Mouse (Mus musculus) c-Kit-positive CD71-positive TER-119-negative erythroid progenitor cells, embryonic 14.5 days (primary cell): ENCODE results near the gene Slco3a1.

ENCODE experiments used
- DNase-seq: peaks from one replicate; pipeline ENCODE4 v3.0.0-alpha.2; 2013; ENCODE audit warnings: low read depth

The Slco3a1 gene

DNA sequence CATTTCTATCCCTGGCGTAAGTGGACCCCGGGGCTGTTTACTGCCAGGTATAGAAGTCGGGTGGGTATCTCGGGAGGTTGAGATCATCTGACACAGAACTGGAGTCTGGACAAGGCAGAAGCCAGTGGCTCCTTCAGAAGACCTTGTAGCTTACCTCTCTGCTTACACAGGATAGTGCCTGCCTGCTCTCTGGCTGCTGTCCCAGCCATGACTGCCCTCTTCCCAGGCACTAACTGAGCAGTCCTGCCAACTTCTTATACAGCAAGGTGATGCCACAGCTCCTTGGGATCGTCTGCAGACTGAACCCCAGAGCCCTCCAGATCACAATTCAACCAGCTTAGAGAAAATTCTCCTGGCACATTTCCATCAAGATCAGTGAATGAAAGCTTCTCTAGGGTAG is 26.4 kb downstream of the Slco3a1 start:
- DNase-seq = no peak

DNA sequence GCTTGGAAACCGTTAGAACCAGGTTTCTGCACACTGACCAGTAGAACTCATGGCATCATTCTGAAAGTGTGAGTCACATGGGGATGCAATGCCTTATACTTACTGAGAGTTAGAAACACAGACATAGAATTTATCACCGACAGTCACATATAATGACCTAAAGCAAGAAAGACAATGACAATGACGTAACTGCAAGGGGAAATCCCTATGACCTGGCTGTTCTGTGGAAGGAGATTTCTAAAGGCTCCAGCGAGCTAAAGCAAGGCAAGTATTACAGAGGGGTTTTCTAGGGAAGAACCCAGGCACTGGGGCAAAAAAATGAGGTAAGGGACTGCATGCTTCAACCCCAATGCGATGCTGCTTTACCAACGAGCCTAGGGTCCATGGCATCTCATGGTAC is 26.9 kb downstream of the Slco3a1 start:
- DNase-seq = no peak

DNA sequence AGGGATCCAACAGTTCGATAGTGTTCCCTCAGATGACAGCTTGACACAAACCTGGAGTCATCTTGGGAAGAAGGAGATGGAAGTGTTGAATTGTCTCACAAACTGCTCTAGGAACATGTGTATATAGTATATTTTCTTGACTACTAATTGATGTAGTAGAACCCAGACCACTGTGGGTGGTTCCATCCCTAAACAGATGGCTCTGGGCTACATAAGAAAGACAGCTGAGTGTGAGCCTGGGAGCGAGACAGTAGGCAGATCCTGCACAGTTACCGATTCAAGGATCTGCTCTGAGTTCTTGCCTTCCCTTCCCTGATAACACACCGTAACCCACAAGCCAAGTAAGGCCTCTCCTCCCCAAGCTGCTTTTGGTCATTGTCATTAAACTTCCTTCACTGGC is 28.6 kb downstream of the Slco3a1 start:
- no peak for DNase-seq

DNA sequence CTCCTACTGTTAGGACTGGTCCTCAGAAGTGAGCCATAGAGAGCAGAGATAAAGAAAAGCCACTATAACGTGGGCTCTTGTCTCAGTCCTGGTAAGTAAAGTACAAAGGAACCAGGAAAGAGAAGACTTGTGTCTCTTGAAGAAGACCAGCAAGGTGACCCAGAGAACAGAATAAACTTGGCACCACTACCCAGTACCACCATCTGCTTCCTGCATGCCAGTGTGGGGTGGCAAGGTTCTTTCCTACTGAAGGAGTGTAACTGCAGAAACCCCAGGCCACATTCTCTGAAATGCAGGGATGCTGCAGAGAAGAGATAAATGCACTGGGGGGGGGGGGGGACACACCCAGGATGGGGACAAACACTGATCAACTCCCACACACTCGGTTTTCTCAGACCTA is 29.0 kb downstream of the Slco3a1 start:
- DNase-seq = no peak

DNA sequence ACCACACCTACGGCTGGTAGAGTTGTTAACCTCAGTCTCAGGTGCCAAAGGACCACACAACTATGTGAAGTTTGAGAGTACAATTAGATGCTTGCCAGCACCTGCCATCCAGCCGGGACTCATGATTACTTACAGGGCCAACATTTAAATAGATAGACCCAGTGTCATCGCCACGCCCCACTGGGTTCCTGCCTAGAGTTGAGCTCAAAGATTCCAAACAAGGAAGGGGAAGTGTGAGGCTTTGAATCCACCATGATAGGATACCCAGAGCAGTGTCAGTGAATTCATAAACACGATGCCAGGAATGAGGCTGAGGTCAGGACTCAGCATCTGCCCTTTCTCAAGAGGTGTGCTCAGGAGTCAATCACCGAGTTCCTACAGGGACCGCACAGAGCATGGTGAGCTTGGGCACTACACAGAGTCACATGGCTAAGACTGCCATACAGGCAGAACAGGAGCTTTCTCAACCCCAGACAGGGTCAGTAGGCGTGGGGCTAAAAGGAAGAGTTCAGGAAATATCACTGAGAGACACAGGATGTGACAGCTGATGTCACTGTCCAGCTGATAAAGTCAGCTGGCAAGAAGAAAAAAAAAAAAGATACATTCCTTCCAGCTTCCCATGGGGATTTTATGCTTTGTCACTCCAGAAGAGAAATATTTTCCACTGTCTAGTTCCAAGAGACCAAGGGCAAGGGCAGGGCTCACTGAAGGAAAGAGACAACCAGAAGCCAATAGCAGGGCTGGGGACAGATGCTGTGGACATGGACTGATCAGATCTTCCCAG is 30.2 kb downstream of the Slco3a1 start:
- no peak for DNase-seq

DNA sequence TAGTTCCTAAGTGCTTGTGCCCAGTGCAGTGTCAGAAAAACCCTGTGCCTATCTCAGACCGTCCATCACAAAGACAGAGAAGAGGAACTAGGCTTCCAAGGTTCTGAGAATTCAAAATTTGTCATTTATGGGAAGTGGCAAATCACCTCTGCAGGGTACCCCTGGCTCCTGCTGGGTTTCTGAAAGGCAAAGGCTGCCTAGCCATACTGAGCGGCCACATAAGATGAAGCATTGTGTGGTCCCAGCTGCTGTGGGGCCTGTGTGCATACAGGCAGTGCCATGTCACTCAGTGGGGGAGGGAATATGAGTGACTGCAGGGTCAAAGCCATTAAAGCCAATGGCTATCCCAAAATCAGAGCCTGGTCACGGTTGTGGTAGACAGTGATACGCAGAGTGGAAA is 31.5 kb downstream of the Slco3a1 start:
- DNase-seq = no peak

DNA sequence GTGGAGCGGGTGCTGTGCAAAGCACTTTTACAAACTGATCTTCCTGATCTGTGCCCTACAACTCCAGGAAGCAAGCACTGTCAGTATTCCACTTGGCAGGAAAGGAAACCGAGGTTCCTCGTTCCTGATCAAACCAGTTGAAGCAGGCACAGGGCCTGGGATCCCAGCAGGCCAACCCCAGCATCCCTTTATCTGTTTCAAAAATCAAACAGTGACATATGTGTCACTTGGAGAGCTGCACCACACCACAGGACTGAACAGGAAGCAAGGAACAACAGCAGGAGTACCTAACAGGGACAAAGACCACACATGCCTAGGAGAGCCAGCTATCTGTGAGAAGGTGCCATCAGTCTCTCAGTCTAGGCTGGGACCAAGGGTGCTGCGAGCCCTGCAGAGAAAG is 32.3 kb downstream of the Slco3a1 start:
- no peak for DNase-seq

DNA sequence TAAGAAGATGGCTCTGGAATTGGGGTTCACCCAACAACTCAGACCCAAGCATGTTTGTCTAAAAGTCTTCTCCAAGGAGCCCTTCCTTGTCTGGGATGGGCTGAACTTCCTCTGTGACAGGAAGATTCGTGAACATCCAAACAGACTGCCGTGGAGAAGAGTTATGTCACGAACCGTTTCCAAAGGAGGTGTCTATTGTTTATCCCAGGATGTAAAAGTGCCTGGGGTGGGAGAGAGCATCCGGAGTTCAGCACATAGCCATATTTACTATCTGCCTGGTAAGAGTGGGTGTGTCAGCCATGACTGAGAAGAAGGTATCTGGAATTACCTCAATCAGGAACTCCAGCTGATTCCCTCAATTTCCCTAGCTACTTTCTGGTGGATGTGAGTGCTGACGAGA is 35.2 kb downstream of the Slco3a1 start:
- DNase-seq = no peak

DNA sequence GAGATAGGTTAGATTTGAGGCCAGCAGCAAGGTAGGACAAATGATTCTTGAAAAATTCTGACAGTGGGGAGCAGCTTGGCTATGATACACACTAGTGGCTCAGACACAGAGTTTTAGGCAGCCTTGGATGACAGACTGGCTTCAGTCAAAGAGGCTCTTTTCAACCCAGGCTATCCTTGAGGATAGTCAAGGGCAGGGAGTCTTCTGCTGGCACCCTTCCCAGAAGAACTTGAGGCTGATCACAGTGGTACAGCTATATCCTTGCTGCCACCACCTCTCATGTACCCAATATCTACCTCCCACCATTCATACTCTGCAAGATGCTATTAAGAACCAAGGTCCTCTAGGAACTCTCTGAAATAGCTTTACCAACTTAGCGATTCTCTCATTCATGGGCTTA is 35.8 kb downstream of the Slco3a1 start:
- DNase-seq = no peak

DNA sequence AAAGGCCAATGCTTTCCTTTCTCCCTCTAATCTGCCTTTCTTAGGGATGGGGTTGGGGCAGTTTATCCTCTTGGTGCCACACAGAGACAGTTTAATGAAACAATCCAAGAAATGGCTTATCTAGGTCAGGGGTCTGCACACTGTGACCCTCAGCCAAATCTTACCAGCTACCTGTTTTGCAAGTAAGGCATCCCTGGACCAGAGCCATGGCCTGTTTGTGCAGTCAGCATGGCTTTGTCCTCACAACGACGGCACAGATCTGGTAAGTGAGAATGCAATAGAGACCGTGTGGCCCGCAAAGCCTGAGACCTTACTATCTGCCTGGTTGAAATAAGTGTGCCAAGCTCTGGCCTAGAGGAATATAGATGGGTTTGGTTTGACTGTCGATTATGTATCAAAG is 36.3 kb downstream of the Slco3a1 start:
- no peak for DNase-seq

DNA sequence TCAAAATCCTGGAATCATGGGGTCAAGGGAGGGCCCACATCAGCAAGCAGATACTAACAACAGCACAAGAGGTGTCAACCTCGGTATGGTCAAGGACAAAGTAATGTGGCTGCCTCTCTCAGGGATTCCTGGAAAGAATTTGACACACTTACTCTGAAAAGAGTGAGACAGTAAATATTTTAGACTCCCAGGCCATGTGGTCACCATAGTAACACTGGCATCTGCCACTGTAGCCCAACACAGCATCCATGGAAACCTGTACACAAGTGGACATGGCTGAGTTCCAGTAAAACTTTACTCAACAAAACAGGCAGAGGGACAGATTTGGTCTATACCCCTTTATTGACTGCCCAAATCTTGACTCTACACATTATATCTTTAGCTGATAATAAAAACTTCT is 43.9 kb downstream of the Slco3a1 start:
- DNase-seq = no peak

DNA sequence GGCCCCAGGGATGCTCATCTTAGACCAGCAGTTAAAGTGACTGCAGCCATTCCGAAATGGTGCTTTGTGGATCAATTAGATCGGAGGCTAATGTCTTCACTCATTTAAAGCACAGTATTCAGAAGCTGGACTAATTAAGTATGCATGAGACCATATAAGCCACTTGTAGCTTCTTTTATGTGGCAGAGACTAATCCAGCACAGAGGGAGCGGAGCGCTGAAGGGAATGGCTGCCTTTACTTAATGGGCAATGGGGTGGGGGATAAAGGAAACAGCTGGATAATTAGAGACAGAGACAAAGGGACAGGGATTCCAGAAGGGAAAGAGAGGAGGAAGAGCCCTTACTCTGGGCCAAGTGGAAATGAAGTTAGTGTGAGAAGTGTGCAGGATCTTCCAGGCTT is 46.4 kb downstream of the Slco3a1 start:
- no peak for DNase-seq

DNA sequence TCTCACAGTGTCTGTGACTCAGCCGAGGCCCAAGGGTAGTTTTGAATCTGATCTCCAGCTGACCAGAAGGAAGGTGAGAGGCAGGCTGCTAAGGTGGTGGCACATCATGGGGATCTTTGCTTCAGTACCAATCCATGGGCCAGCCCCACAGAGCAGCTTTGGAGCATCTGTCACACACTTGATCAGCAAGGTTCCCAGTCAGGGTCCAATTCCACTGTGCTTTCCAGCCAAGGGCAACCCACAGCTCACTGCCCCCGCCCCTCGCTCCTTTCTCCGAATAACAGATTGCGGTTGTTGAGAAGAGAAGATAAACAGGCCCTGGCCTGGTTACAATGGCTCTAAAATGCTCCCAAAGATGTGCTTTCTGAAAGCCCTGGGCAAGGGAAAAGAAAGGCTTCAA is 47.7 kb downstream of the Slco3a1 start:
- no peak for DNase-seq

DNA sequence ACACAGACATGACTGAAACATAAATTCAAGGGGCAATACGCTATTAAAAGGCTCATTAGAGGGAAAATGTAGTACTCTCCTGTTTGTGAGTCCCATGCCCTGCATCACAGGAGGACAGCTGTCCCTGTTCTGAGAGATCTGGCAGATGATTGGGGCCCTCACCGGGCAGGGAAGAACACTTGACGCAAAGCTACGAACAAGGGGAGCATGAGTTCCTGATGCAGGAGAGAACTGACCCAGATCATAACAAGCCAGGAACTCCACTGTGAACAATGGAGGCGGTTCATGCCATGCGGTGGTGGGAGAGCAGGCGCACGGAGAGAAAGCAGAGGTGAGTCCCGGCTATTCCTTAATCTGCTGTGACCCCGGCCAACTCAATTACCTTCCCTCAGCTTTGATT is 48.9 kb downstream of the Slco3a1 start:
- no peak for DNase-seq

DNA sequence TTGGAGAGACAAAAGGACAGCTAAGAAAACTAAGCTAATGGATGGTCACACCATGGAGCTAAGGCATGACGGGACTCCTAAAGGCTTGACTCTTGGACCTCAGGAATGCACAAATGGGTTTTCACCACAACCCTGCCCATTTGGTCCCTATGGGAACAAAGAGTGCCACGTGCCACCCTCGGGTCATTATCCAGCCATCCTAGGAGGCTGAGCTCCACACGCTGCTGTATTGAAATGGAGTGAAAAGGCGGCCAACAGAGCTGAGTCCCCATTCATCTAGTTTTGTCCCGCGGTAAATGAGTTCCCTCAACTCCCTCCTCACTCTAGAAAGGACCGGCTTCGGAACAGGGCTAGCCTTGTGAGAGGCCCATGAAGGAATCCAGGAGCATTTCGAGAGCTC is 53.4 kb downstream of the Slco3a1 start:
- no peak for DNase-seq

DNA sequence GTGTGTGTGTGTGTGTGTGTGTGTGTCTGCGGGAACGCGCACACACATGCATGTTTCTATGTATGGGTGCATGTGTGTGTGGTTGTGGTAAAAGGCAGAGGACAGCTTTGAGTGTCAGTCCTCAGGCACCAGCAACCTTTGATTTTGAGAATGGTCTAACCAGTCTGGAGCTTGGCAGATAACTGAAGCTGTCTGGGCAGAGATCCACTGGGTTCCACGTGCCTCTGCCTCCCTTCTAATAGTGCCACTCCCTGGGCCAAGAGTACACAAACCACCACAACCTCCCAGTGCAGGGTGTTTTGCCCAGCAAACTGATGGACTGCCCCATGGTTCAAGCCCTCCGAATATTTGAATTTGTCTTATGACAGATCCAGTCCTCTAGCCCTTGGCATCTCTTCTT is 55.1 kb downstream of the Slco3a1 start:
- DNase-seq = no peak

DNA sequence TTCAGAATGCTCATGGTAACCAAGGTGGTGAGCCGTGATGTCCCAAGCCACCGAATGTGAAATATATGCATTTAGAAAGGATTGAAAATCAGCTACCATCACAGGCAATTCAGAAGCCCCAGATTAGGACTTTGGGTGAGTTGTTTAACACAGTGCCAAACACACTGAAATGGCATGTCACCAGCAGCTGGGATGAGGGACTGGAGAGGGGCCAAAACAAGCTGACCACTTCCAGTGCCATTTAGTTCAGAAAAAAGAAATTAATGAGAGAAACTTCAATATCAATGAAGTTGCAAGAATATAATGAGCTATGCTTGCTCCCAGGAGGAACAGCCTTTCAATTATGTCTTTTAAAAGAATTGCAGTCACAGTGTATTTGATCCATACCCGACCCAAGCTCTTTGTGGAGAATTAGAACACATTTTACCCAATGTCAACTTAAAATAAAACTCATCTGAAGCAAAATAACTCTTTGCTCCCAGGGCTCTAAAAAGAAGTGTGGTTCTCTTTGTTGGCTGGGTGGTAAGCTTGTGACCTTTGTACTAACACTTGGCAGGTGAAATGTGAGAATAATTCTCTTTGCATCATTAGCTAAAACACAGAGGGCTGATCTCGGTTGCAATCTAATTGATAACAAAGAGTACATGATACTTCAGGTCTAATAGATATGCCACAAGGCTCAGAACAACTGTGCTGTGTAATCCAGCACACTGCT is 56.2 kb downstream of the Slco3a1 start:
- no peak for DNase-seq

DNA sequence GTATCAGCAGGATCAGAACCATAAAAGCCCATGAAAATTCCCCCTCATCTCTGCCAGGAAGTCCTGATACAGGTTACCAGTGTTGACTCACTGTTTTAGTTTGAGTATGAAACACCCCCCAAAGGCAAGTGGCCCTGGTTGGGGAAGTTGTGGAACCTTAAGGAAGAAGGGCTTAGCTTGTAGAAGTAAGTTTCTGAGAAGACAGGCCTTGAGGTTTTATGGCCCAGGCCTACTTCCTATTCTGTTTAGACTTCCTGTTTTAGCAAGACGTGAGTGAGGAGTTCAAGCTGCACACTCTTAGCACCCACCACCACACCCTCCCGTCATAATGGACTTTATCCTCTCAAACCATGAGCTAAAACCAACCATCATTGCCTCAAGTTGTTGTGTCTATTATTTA is 57.4 kb downstream of the Slco3a1 start:
- DNase-seq = no peak

DNA sequence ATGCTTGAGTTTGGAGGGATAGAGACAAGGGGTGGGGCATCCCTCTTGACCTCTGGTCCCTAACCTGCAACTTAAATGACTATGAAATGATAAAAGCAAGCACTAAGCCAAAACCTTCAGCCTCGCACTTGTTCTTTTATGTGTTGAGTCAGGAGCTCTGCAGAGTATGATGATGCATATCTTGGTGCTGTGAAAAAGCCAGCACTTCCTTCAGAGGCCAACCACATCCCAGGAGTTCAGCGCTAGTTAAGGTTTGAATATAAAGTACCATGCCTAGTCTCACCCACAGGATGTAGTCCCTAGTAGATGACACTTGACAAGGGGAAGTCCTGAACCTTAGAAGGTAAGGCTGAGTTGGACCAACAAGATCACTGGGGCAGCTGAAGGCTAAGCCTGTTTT is 59.1 kb downstream of the Slco3a1 start:
- no peak for DNase-seq

DNA sequence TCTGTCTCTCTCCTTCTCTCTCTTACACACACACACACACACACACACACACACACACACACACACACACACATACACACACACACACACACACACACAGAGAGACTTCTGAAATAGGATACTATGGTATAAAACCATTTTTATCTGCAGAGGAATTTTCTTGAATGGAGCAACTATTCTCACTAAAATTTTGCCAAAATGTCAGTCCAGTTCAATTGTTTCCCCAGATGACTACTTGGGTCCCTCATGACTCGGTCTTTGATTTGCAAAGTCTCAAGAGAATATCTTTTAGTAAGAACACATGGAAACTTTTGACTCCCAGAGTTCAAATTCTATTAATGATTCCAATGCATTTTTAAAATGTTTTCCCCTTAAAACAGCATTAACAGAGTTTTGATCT is 60.8 kb downstream of the Slco3a1 start:
- DNase-seq = no peak

DNA sequence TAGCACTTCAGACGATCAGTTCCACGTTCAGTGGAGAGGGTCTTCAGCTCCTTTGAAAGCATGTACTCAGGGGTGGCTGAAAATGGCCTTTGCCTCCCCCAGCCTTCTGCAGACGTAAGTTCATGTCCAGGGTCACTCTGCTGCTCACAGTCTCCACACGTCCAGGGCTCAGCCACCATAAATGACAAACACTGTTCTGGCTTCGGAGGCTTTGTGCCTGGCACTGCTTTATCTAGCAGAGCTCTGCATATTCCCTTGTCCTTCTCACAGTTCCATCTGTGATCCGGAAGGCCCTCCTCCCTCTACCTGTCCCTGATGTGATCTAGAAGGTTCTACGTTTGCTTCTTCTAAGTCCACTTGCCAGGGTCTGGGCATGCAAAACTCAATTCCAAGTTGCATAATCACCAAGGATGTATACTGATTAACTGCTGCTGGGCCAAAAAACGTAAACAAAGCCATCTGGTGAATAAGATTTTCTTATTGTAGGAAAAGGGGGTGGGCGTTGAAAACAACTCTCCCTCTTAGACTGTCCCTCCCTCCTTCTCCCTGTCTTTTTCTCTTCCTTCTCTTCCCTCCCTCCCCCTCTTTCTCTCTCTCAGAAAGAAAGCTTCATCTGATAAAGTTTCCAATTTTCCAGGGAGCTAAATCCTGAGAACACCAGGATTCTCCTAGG is 62.8 kb downstream of the Slco3a1 start:
- DNase-seq = no peak

DNA sequence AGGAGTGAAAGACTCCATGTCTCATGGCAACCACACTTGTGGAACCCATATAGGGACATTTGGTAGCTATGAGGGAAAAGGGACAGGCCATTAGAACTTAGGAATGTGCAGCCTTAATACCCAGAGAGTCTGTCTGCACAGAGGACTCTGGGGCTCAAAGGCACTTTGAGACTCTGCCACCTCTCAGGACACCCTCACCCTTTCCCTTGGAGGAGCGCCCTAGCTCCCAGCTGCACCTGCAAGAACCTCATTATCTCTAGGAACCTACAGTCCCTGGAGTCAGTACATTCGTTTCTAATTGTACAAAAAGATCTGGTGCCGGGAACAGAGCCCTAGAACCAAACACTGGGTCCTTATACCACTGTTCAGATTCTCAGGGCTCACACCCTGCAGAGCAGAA is 66.4 kb downstream of the Slco3a1 start:
- no peak for DNase-seq

DNA sequence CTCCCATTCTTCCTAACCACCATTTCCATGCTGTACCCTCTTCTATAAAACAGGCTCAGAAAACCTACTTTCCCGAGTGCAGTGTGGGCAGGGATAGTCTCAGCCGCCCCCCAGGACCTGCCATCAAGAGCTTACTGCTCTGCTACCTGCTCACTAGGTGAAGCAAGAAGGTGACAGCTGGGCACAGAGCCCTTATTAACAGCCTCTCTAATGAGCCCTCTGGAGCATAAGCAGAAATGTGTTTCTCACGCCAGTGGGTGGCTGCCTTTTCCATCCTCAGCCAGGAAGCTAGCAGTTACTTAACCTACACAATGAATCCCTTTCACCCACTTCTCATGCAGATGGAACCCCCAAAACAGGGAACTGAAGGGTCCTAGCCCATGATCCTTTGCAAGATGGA is 66.9 kb downstream of the Slco3a1 start:
- DNase-seq = no peak
